Mouse (Mus musculus): ENCODE data around the gene Ep300.

The Ep300 gene

GRCm38 (mm10) chr15:81584913-81585745, at the start of gene Ep300:
Gene Ep300, plus strand, starts transcription at chr15:81585351.
- peak; percentile 92 for DNase-seq (ENCODE audit: low spot score)

GRCm38 (mm10) chr15:81535881-81536351, 49.2 kb upstream of the Ep300 start:
- DNase-seq (ENCODE audit: low spot score) = no peak

- no peak for DNase-seq (ENCODE audit: low spot score)
These were observed 47.0 kb upstream of the Ep300 start for GRCm38 (mm10) chr15:81538149-81538548.

GRCm38 (mm10) chr15:81539560-81539959, 45.6 kb upstream of the Ep300 start:
- no peak for DNase-seq (ENCODE audit: low spot score)

GRCm38 (mm10) chr15:81544916-81545315, 40.2 kb upstream of the Ep300 start:
- DNase-seq (ENCODE audit: low spot score) = no peak

GRCm38 (mm10) chr15:81545387-81546176, 39.6 kb upstream of the Ep300 start:
- no peak for DNase-seq (ENCODE audit: low spot score)

- DNase-seq (ENCODE audit: low spot score) = no peak
These were observed 31.7 kb upstream of the Ep300 start for GRCm38 (mm10) chr15:81553455-81553854.

GRCm38 (mm10) chr15:81554558-81555297, 30.4 kb upstream of the Ep300 start:
- DNase-seq (ENCODE audit: low spot score) = no peak

GRCm38 (mm10) chr15:81555986-81556385, 29.2 kb upstream of the Ep300 start:
- no peak for DNase-seq (ENCODE audit: low spot score)

GRCm38 (mm10) chr15:81561501-81561900, 23.6 kb upstream of the Ep300 start:
- no peak for DNase-seq (ENCODE audit: low spot score)

GRCm38 (mm10) chr15:81561996-81562395, 23.2 kb upstream of the Ep300 start:
- DNase-seq (ENCODE audit: low spot score) = no peak

- DNase-seq (ENCODE audit: low spot score) = peak; percentile 20
These were observed 22.4 kb upstream of the Ep300 start for GRCm38 (mm10) chr15:81562491-81563488.

- DNase-seq (ENCODE audit: low spot score) = no peak
These were observed 17.1 kb upstream of the Ep300 start for GRCm38 (mm10) chr15:81568093-81568492.

- no peak for DNase-seq (ENCODE audit: low spot score)
These were observed 16.6 kb upstream of the Ep300 start for GRCm38 (mm10) chr15:81568592-81568991.

- DNase-seq (ENCODE audit: low spot score) = no peak
These were observed 8.2 kb upstream of the Ep300 start for GRCm38 (mm10) chr15:81576961-81577360.

GRCm38 (mm10) chr15:81577743-81578165, 7.4 kb upstream of the Ep300 start:
- DNase-seq (ENCODE audit: low spot score) = no peak

- no peak for DNase-seq (ENCODE audit: low spot score)
These were observed 685 bp upstream of the Ep300 start for GRCm38 (mm10) chr15:81584466-81584865.

GRCm38 (mm10) chr15:81585746-81586461, 753 bp downstream of the Ep300 start:
- peak; percentile 79 for DNase-seq (ENCODE audit: low spot score)

- peak; percentile 52 for DNase-seq (ENCODE audit: low spot score)
These were observed 1.3 kb downstream of the Ep300 start for GRCm38 (mm10) chr15:81586466-81586865.

- DNase-seq (ENCODE audit: low spot score) = peak; percentile 16
These were observed 2.5 kb downstream of the Ep300 start for GRCm38 (mm10) chr15:81587686-81588085.

All from adipocyte (in vitro differentiated cells).